Mouse (Mus musculus) hematopoietic stem cell, adult 5-6 weeks (primary cell): ENCODE results near the gene Vmn1r90. TPM values are rescaled to one million over a fixed set of nuclear protein-coding genes. Genes with fewer than 3 reads are reported as not detected.
"Not testable (repeated sequence)": the region's sequence is repeated elsewhere in the genome, so short reads cannot be mapped to it uniquely, and the experiment has no call there.

Experiments used
- ATAC-seq, 2 experiments: fragments of 125-278 bp in 1 of 2; replicated peaks in 1 of 2; 2 replicates each; pipeline ENCODE4 v1.8.0; 2016 to 2017; ENCODE audit warnings: inconsistent platforms in 2 of 2, mild to moderate bottlenecking in 2 of 2, moderate number of reproducible peaks in 2 of 2, low read depth in 1 of 2, moderate TSS enrichment in 1 of 2; ENCODE audit not compliant: low FRiP score in 2 of 2, poor library complexity in 2 of 2, severe bottlenecking in 2 of 2, insufficient read depth in 1 of 2, low TSS enrichment in 1 of 2
- total RNA-seq: library from RNA; stranded (forward); fragments of 172-1452, 232-1000 nt; gene quantifications from 2 replicates; pipeline ENCODE4 v1.2.3, GENCODE M21; 2017

Gene Vmn1r90
- not detected in 2 replicates for total RNA-seq

GRCm38 (mm10) chr7:14563406-14563805, at the start of gene Vmn1r90:
Gene Vmn1r90, minus strand, starts transcription at chr7:14563506.
- no peak for ATAC-seq

GRCm38 (mm10) chr7:14593009-14593408, 29.7 kb upstream of the Vmn1r90 start:
- ATAC-seq, result not testable (repeated sequence)

GRCm38 (mm10) chr7:14552284-14552683, 11.0 kb downstream of the Vmn1r90 start:
- ATAC-seq, result no peak

GRCm38 (mm10) chr7:14525280-14525679, 38.0 kb downstream of the Vmn1r90 start:
- no peak for ATAC-seq

- ATAC-seq, result no peak
Observed at GRCm38 (mm10) chr7:14522636-14523035, 40.7 kb downstream of the Vmn1r90 start.

- no peak for ATAC-seq
Observed at GRCm38 (mm10) chr7:14518301-14518700, 45.0 kb downstream of the Vmn1r90 start.

Other genes starting within 250 kb of the Vmn1r90 start
- not detected in 2 replicates for gene Obox8, start 229.9 kb downstream of the Vmn1r90 start, total RNA-seq
- not detected in 2 replicates for gene Sult2a8, start 116.7 kb downstream of the Vmn1r90 start, total RNA-seq
- not detected in 2 replicates for gene Sult2a7, start 69.3 kb downstream of the Vmn1r90 start, total RNA-seq
- gene Obox7, start 96.0 kb upstream of the Vmn1r90 start, total RNA-seq, result not detected in 2 replicates